Mouse (Mus musculus) liver, postnatal 0 days (tissue): ENCODE measurements around the gene Arl9. TPM values are rescaled to one million over a fixed set of nuclear protein-coding genes. Genes with fewer than 3 reads are reported as not detected.
"Not testable (repeated sequence)": the region's sequence is repeated elsewhere in the genome, so short reads cannot be mapped to it uniquely, and the experiment has no call there.

Experiments
- ATAC-seq: fragments of 200-750 bp; cut with Nextera tagmentation; 2 replicates; pipeline ENCODE4 v1.8.0; 2017; ENCODE audit warnings: mild to moderate bottlenecking, moderate library complexity
- DNase-seq: peaks from one replicate; pipeline ENCODE4 v3.0.0-alpha.2; 2016
- H3K27ac ChIP-seq: fragments of 300-500 bp; sonication (generic); 2 replicates; pipeline ENCODE4 v1.5.1; 2014; ENCODE audit warnings: antibody characterized with exemption, moderate library complexity, mild to moderate bottlenecking, low read depth
- H3K27me3 ChIP-seq: fragments of 300-500 bp; sonication (generic); 2 replicates; pipeline ENCODE4 v1.6.1; 2014; ENCODE audit warnings: low read length, control low read depth, mixed read lengths; ENCODE audit not compliant: insufficient read depth
- H3K36me3 ChIP-seq: fragments of 300-500 bp; sonication (generic); replicated peaks from 2 replicates; pipeline ENCODE4 v1.6.1; 2014; ENCODE audit warnings: mild to moderate bottlenecking, control low read depth, low read length, moderate library complexity, mixed read lengths; ENCODE audit not compliant: insufficient read depth
- H3K4me1 ChIP-seq: fragments of 300-500 bp; sonication (generic); 2 replicates; pipeline ENCODE4 v1.6.1; 2014; ENCODE audit warnings: antibody characterized with exemption, mild to moderate bottlenecking, control low read depth; ENCODE audit not compliant: insufficient read depth
- H3K4me2 ChIP-seq: fragments of 300-500 bp; sonication (generic); 2 replicates; pipeline ENCODE4 v1.6.1; 2014; ENCODE audit warnings: low read depth, mild to moderate bottlenecking, low read length, moderate library complexity, mixed read lengths
- H3K4me3 ChIP-seq: fragments of 300-500 bp; sonication (generic); 2 replicates; pipeline ENCODE4 v1.5.1; 2014; ENCODE audit warnings: low read depth, low read length
- H3K9ac ChIP-seq: fragments of 300-500 bp; sonication (generic); replicated peaks from 2 replicates; pipeline ENCODE4 v1.6.1; 2014; ENCODE audit warnings: mild to moderate bottlenecking, moderate library complexity
- H3K9me3 ChIP-seq: fragments of 300-500 bp; sonication (generic); 2 replicates; pipeline ENCODE4 v1.6.1; 2016; ENCODE audit warnings: mild to moderate bottlenecking, control low read depth, low read length, mixed read lengths
- CTCF ChIP-seq: sonication (generic); IDR thresholded peaks from 2 replicates; pipeline ENCODE4 v1.5.1; 2016; ENCODE audit warnings: antibody characterized with exemption, low read depth
- EP300 ChIP-seq: IDR thresholded peaks from 2 replicates; pipeline ENCODE4 v1.6.1; 2016; ENCODE audit warnings: antibody characterized with exemption, low read depth, mild to moderate bottlenecking
- WGBS: fragments of 180-500 bp; shearing (Covaris S2); extraction: QIAGEN DNeasy Blood & Tissue Kit; methylation state at CpG from one replicate; pipeline ENCODE4 v1.1.7; 2014; ENCODE audit not compliant: insufficient replicate concordance; 5-methylcytosine and 5-hydroxymethylcytosine counted together
- polyA plus RNA-seq: library from polyadenylated mRNA; unstranded; fragments of >200 nt; fragmentation: Nextera tagmentation; extraction: Ambion mirVana; gene quantifications from 2 replicates; pipeline ENCODE4 v1.2.1, GENCODE M21; 2015

Arl9 gene
- polyA plus RNA-seq, 1 experiment from 2014 or later: 0.22 TPM

DNA sequence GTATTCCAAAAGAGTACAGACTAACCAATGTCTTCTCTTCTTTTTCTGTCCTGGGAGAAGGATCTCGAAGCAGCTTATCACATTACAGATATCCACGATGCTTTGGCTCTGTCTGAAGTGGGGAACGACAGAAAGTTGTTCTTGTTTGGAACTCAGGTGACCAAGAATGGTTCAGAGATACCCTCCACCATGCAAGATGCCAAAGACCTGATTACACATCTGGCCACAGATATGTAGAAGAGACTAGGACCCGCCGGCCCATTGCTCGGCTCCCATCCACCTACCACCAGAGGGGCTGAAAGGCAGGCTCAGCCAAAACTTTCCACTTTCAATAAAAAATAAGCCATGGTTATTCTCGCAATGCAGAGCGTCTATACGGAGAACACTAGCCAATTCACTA, 6.5 kb downstream of the Arl9 start:
- whole genome bisulfite sequencing: 64% methylated on average over 9 of the region's 9 CpGs
- no peak for ATAC-seq
- DNase-seq: no peak
- H3K27ac ChIP-seq: no peak overlapping the region
- no peak overlapping the region for H3K9ac ChIP-seq
- TF ChIP-seq CTCF (no peak), EP300 (no peak)
- H3K4me2 ChIP-seq: no peak overlapping the region
- H3K27me3 ChIP-seq: no peaks in the 10 kb centered on the region
- 0 out of 2 replicates have a peak, but pooled peaks cover under 1% of the 10 kb centered on the region for H3K4me1 ChIP-seq
- H3K4me3 ChIP-seq: no peak overlapping the region
- H3K9me3 ChIP-seq: no peaks in the 10 kb centered on the region
- no peaks in the 10 kb centered on the region for H3K36me3 ChIP-seq

DNA sequence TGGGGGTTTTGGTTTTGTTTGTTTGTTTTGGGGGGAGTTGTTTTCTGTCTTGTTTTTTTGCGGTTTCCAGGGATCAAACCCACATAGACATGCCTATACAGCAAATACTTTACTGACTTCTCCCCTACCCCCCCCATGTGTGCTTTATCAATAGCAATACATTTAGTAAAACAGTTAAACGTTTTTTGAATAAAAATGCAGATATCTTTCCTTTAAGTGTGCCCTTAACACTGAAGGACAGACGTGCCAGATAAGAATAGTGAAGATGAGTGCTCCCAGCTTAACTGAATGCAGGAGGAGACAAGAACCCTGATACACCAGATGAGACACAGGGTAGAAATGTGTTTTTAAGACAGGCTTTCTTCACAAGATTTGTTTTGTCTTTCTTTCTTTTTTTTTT, 7.2 kb downstream of the Arl9 start:
- H3K4me2 ChIP-seq: no peak overlapping the region
- peak; percentile 94 for TF ChIP-seq EP300
- no peak for TF ChIP-seq CTCF
- DNase-seq (no peak), ATAC-seq (no peak)
- no peak overlapping the region for H3K9ac ChIP-seq
- H3K4me3 ChIP-seq: no peak overlapping the region
- H3K27me3 ChIP-seq: no peaks in the 10 kb centered on the region
- no peaks in the 10 kb centered on the region for H3K36me3 ChIP-seq
- 41% methylated on average over 3 of the region's 3 CpGs for WGBS
- H3K27ac ChIP-seq: no peak overlapping the region
- H3K9me3 ChIP-seq: no peaks in the 10 kb centered on the region
- H3K4me1 ChIP-seq: peaks cover 8% of the 10 kb centered on the region

DNA sequence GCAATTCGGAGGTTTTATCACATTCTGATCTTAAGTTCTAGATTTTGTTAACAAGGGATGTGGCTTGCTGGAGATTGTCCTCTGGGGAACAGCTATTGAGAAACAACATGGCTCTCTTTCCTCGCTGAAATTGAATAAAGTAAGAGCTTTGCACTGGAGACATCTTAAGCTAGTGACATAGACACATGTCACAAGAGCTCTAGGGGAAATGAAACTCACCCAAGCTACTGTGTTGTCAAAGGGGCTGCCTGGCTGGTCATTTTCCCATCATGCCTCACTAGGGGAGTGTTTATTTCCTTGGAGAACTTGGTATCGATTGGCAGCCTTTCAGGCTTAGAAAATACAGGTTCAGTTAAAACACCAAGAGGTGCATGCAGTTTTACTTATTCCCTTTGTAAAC, 9.3 kb downstream of the Arl9 start:
- H3K27ac ChIP-seq: no peak overlapping the region
- H3K27me3 ChIP-seq: no peaks in the 10 kb centered on the region
- ATAC-seq: no peak
- WGBS: 55% methylated on average over 3 of the region's 3 CpGs
- no peak overlapping the region for H3K9ac ChIP-seq
- no peak overlapping the region for H3K4me2 ChIP-seq
- DNase-seq: no peak
- H3K4me1 ChIP-seq: peaks cover 12% of the 10 kb centered on the region
- H3K4me3 ChIP-seq: no peak overlapping the region
- no peaks in the 10 kb centered on the region for H3K9me3 ChIP-seq
- no peaks in the 10 kb centered on the region for H3K36me3 ChIP-seq
- TF ChIP-seq CTCF (no peak), EP300 (no peak)

DNA sequence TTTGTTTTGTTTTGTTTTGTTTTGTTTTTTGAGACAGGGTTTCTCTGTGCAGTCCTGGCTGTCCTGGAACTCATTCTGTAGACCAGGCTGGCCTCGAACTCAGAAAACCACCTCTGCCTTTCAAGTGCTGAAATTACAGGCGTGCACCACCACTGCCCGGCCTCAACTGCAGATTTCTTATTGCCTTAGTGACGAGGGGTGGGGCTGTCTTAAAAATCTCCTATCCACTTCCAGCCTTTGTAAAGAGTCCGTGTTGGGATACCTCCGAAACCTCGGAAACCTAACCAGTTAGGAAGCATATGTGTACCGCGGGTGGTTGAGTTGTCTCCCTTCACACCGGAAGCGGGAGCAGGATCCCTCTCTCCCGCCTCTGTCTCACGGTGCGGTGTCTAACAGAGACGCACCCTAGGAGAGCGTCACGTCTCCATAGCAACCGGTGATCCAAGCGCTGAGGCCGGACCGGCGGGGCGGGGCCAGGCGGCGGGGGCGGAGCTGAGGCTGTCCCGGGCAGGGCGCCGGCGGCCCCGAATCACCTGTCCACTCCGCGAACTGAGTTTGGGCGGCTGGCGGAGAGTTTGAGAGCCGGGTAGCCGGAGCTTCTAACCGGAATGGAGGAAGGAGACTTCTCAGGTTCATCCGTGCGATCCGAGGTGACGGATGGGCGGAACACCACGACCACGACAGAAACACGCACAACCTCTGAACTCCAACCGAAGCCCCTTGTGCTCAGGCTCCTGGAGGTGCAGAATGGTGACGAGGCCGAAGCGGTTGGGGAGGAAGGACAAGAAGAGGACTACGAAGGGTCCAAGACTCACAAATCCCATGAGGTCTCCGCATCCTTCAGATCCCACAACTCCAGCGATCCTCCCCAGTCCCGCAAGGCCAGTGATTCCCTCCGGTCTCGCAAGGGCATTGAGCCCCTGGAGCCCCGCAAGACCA, 12.0 kb downstream of the Arl9 start, which contains the start of gene Thegl:
TSS of gene Thegl (plus strand) at position 480 of the 939 bp plus-strand sequence.
- peak within 1 kb of the TSS; percentile 16; the same call in 1 of the 2 replicates for H3K9ac ChIP-seq
- DNase-seq (peak; percentile 94), ATAC-seq (peak; percentile 100)
- no peaks in the 10 kb centered on the region for H3K27me3 ChIP-seq
- peaks cover 12% of the 10 kb centered on the region for H3K4me1 ChIP-seq
- H3K36me3 ChIP-seq: no peaks in the 10 kb centered on the region
- peak within 1 kb of the TSS; percentile 86 for H3K4me2 ChIP-seq
- TF ChIP-seq EP300: no peak
- TF ChIP-seq CTCF: no peak
- peak within 1 kb of the TSS; percentile 54 for H3K4me3 ChIP-seq
- no peaks in the 10 kb centered on the region for H3K9me3 ChIP-seq
- no peak within 1 kb of the TSS for H3K27ac ChIP-seq
- 14% methylated on average over 51 of the region's 57 CpGs for WGBS

DNA sequence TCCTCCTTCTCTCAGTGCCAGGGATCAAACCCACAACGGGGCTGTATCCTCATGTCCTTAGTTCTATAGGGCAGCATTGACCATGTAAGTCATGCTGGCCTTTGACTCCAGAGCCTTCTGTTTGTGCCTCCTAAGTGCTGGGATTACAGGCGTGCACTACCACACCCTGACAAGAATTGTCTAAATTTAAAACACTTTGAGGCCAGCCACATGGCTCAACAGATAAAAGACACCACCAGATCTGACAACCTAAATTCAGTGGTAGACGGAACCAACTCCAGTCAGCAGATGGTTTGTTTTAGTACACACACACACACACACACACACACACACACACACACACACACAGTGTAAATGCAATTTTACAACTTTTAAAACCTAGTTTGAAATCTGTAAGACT, 24.2 kb downstream of the Arl9 start:
- Histone ChIP-seq H3K27me3 (no peaks in the 10 kb centered on the region), H3K9ac (no peak overlapping the region), H3K36me3 (no peaks in the 10 kb centered on the region), H3K27ac (no peak overlapping the region), H3K4me2 (no peak overlapping the region), H3K4me1 (no peaks in the 10 kb centered on the region), H3K4me3 (no peak overlapping the region), H3K9me3 (no peaks in the 10 kb centered on the region)
- 57% methylated on average over 3 of the region's 3 CpGs for WGBS
- DNase-seq (no peak), ATAC-seq (peak; percentile 55; the same call in 1 of the 2 replicates)
- peak; percentile 53; the same call in 1 of the 2 replicates for TF ChIP-seq EP300
- TF ChIP-seq CTCF: no peak

DNA sequence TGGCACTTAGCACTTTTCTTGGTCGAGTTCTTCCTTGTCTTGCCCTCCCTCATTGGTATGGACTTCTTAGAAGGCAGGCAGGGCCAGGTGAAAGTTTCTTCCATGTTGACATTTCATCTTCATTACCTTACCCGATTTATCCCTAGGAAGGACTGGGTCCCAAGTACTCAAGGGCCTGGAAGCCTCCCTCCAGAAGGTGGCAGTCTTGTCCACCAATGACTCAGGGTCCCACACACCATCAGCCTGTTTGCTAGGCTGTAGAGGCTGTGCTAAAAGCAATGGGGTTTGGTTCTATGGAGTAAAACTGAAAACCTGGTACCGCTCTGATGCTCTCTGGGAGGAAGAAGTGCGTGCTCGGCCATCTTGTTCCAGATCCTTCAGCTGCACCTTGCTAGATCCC, 25.9 kb downstream of the Arl9 start:
- WGBS: 67% methylated on average over 5 of the region's 5 CpGs
- H3K27me3 ChIP-seq: no peaks in the 10 kb centered on the region
- H3K4me1 ChIP-seq: no peaks in the 10 kb centered on the region
- ATAC-seq (peak; percentile 36; the same call in 1 of the 2 replicates), DNase-seq (peak; percentile 48)
- H3K36me3 ChIP-seq: no peaks in the 10 kb centered on the region
- no peak overlapping the region for H3K27ac ChIP-seq
- H3K9me3 ChIP-seq: no peaks in the 10 kb centered on the region
- TF ChIP-seq EP300: no peak
- peak; percentile 69 for TF ChIP-seq CTCF
- H3K4me3 ChIP-seq: no peak overlapping the region
- H3K9ac ChIP-seq: no peak overlapping the region
- no peak overlapping the region for H3K4me2 ChIP-seq

DNA sequence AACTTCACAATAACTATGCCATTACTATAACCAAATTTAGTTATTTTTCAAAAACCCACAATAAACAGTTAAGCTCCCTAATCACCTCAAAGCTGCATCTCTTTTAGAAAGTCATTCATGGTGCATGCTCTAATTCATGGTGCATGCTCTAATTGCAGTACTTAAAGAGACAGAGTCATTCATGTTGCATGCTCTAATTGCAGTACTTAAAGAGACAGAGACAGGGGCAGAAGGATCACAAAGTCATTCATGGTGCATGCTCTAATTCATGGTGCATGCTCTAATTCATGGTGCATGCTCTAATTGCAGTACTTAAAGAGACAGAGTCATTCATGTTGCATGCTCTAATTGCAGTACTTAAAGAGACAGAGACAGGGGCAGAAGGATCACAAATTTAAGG, 31.2 kb downstream of the Arl9 start:
- not testable (repeated sequence) for H3K27me3 ChIP-seq, DNase-seq, H3K4me2 ChIP-seq, ATAC-seq, H3K9ac ChIP-seq, H3K9me3 ChIP-seq, H3K4me3 ChIP-seq, H3K36me3 ChIP-seq, H3K4me1 ChIP-seq, H3K27ac ChIP-seq
